Mouse (Mus musculus): ENCODE data around the gene Inka1. TPM values are rescaled to one million over a fixed set of nuclear protein-coding genes. Genes with fewer than 3 reads are reported as not detected.

Inka1 gene
- polyA plus RNA-seq, 2 experiments = 79.6 to 112 TPM

- Histone ChIP-seq H3K27ac (replicated peaks; ENCODE audit: low read depth, low read length) (no peak overlapping the region), H3K9me3 (ENCODE audit: control insufficient read depth, low read length) (no peaks in the 10 kb centered on the region), H3K4me2 (replicated peaks; ENCODE audit: low read depth, low read length, severe bottlenecking) (no peak overlapping the region), H3K9ac (ENCODE audit: low read depth, low read length, severe bottlenecking) (no peak overlapping the region), H3K4me1 (ENCODE audit: control insufficient read depth, insufficient read depth, low read length) (peaks cover 38% of the 10 kb centered on the region), H3K27me3 (ENCODE audit: control insufficient read depth, insufficient read depth, low read length) (no peaks in the 10 kb centered on the region), H3K4me3 (replicated peaks; ENCODE audit: low read length) (no peak overlapping the region), H3K36me3 (ENCODE audit: control insufficient read depth, insufficient read depth, low read length) (peaks cover 2% of the 10 kb centered on the region; the same call in 1 of the 2 replicates)
- TF ChIP-seq POLR2A (IDR thresholded peaks at IDR 0.05; ENCODE audit: borderline replicate concordance, extremely low read depth, insufficient read depth, insufficient read length) = no peak
- WGBS = 91% methylated on average over 11 of the region's 12 CpGs
- DNase-seq (ENCODE audit: low spot score) (no peak), ATAC-seq (ENCODE audit: low FRiP score, low read depth) (no peak)
Measured at GRCm38 (mm10) chr9:107978815-107979214, 6.9 kb downstream of the Inka1 start.

DNA sequence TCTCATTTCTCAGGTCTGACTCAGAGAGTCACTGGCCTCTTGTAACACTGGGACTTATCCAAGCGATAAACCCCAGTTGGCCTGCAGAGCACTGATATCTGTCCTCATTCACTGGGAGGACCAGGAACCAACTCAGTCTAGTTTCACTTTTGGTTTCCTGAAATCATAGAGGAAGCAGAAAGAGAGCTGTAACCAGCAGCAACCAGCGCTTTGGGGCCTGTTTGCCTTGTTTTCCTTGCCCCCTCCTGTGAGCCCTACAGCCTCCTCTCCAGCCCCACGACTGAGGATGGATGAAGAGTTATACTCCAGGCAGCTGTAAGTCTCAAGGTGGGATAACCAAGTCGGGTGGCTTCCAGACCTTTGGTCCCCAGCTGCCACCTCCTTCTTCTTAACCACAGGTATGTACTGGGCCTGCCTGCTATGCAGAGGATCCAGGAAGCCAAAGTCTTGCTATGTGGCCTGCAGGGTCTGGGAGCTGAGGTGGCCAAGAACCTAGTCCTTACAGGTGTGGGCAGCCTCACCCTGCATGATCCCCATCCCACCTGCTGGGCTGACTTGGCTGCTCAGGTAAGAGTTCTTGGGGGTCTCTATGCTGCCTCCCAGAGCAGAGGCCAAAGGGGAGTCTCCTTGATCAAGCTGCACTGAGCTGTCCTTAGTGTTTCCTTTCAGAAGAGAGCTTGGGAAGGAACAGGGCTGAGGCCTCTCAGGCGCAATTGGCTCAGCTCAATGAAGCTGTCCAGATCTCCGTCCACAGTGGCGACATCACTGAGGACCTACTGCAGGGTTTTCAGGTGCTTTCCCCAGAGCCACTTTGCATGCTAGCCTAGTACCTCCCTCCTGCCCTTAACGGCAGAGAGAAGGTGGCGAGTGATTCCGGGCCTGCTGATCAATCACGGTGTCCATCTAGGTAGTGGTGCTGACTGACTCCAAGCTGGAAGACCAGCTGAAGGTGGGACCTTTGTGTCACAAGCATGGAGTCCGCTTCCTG lies 10.0 kb downstream of the Inka1 start, which contains the start of gene Uba7:
Uba7 (plus strand) TSS at position 107 of the 988 bp plus-strand sequence.
- no peak for TF ChIP-seq POLR2A (IDR thresholded peaks at IDR 0.05; ENCODE audit: borderline replicate concordance, extremely low read depth, insufficient read depth, insufficient read length)
- peaks cover 3% of the 10 kb centered on the region; the same call in 1 of the 2 replicates for H3K36me3 ChIP-seq (ENCODE audit: control insufficient read depth, insufficient read depth, low read length)
- peak within 1 kb of the TSS; percentile 75 for H3K27ac ChIP-seq (replicated peaks; ENCODE audit: low read depth, low read length)
- H3K4me2 ChIP-seq (replicated peaks; ENCODE audit: low read depth, low read length, severe bottlenecking) = 0 out of 2 replicates have a peak within 1 kb of the TSS, but pooled peaks have one; percentile 8
- peaks cover 11% of the 10 kb centered on the region for H3K4me1 ChIP-seq (ENCODE audit: control insufficient read depth, insufficient read depth, low read length)
- 0 out of 2 replicates have a peak within 1 kb of the TSS, but pooled peaks have one; percentile 5 for H3K9ac ChIP-seq (ENCODE audit: low read depth, low read length, severe bottlenecking)
- WGBS = 60% methylated on average over 12 of the region's 12 CpGs
- no peak for DNase-seq (ENCODE audit: low spot score)
- H3K27me3 ChIP-seq (ENCODE audit: control insufficient read depth, insufficient read depth, low read length) = no peaks in the 10 kb centered on the region
- H3K4me3 ChIP-seq (replicated peaks; ENCODE audit: low read length) = no peak within 1 kb of the TSS
- ATAC-seq (ENCODE audit: low FRiP score, low read depth) = no peak; the same call in 1 of the 2 replicates
- no peaks in the 10 kb centered on the region for H3K9me3 ChIP-seq (ENCODE audit: control insufficient read depth, low read length)

DNA sequence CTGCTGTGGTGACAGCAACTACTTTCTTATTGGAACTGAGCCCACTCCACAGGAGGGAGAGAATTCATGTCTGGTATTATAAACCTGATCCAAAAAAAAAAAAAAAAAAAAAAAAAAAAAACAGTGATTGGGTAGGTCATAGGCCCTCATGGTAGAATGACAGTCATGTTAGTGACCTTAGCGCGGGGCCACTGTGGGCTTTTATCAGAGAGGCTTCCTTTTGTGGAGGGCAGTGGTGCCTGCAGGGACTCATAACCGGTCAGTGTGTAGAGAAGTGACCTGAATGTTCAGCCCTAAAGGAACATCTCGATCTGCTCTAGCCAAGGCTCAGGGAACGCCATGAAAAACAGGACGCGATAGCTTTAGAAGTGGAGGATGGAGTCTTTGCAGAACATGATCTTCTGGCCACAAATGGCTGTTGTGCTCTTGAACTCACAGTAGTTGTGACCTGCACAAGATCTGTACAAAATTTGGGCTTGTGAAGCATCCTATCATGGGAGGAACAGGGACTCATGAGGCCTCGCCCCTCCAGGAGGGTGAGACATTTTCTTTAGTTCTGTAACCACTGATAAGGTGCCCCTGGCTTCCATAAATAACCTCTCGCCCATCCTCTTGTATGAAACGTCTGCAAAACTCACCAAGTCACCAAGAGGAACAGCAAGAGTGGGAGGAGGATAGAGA lies 11.0 kb downstream of the Inka1 start:
- peak overlapping the region; percentile 75; the same call in 1 of the 2 replicates for H3K27ac ChIP-seq (replicated peaks; ENCODE audit: low read depth, low read length)
- TF ChIP-seq POLR2A (IDR thresholded peaks at IDR 0.05; ENCODE audit: borderline replicate concordance, extremely low read depth, insufficient read depth, insufficient read length) = no peak
- H3K4me1 ChIP-seq (ENCODE audit: control insufficient read depth, insufficient read depth, low read length) = peaks cover 7% of the 10 kb centered on the region
- 80% methylated on average over 10 of the region's 10 CpGs for WGBS
- peaks cover 5% of the 10 kb centered on the region; the same call in 1 of the 2 replicates for H3K36me3 ChIP-seq (ENCODE audit: control insufficient read depth, insufficient read depth, low read length)
- DNase-seq (ENCODE audit: low spot score) = no peak
- H3K4me3 ChIP-seq (replicated peaks; ENCODE audit: low read length) = no peak overlapping the region
- H3K9ac ChIP-seq (ENCODE audit: low read depth, low read length, severe bottlenecking) = no peak overlapping the region
- ATAC-seq (ENCODE audit: low FRiP score, low read depth) = no peak
- H3K4me2 ChIP-seq (replicated peaks; ENCODE audit: low read depth, low read length, severe bottlenecking) = no peak overlapping the region
- no peaks in the 10 kb centered on the region for H3K9me3 ChIP-seq (ENCODE audit: control insufficient read depth, low read length)
- H3K27me3 ChIP-seq (ENCODE audit: control insufficient read depth, insufficient read depth, low read length) = no peaks in the 10 kb centered on the region

- TF ChIP-seq POLR2A (IDR thresholded peaks at IDR 0.05; ENCODE audit: borderline replicate concordance, extremely low read depth, insufficient read depth, insufficient read length) = no peak
Measured at GRCm38 (mm10) chr9:107971690-107972541, 13.8 kb downstream of the Inka1 start.

More at GRCm38 (mm10) chr9:107971690-107972541, 13.8 kb downstream of the Inka1 start:
- 81% methylated on average over 8 of the region's 8 CpGs for WGBS
- Histone ChIP-seq H3K4me1 (ENCODE audit: control insufficient read depth, insufficient read depth, low read length) (peaks cover 7% of the 10 kb centered on the region), H3K9me3 (ENCODE audit: control insufficient read depth, low read length) (no peaks in the 10 kb centered on the region), H3K36me3 (ENCODE audit: control insufficient read depth, insufficient read depth, low read length) (peaks cover 17% of the 10 kb centered on the region), H3K27ac (replicated peaks; ENCODE audit: low read depth, low read length) (no peak overlapping the region), H3K27me3 (ENCODE audit: control insufficient read depth, insufficient read depth, low read length) (no peaks in the 10 kb centered on the region), H3K9ac (ENCODE audit: low read depth, low read length, severe bottlenecking) (no peak overlapping the region), H3K4me2 (replicated peaks; ENCODE audit: low read depth, low read length, severe bottlenecking) (no peak overlapping the region), H3K4me3 (replicated peaks; ENCODE audit: low read length) (no peak overlapping the region)
- ATAC-seq (ENCODE audit: low FRiP score, low read depth) (no peak), DNase-seq (ENCODE audit: low spot score) (no peak)

Measured in limb, embryonic 14.5 days (tissue).